Mouse (Mus musculus): Measurements from ENCODE around the gene Speer3.
"Not testable (repeated sequence)": the region's sequence is repeated elsewhere in the genome, so short reads cannot be mapped to it uniquely, and the experiment has no call there.

The Speer3 gene

GRCm38 (mm10) chr5:13791319-13791718 is at the start of gene Speer3:
Speer3 (plus strand) TSS chr5:13791619.
- no peak for DNase-seq (ENCODE audit: low read depth, low spot score)

GRCm38 (mm10) chr5:13810496-13810895 is 19.1 kb downstream of the Speer3 start:
- DNase-seq (ENCODE audit: low read depth, low spot score), result not testable (repeated sequence)

DNA sequence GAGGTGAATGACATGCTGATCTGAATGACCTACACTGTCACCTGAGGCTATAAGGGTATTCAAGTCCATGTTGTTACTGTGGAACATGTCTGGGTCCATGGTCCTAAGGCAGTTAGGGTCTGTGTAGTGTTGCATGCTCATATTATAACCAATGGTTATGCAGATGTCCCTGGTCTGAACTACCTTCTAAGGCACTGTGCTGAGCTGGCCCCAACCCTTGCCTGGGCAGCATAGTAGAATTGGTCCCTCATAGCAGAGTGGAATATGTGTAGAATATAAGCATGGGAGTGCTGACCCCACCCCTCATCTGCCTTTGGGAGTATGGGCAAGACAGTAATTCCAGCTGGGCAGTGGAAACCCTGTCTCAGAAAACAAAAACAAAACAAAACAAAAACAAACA is 33.7 kb downstream of the Speer3 start:
- no peak for DNase-seq (ENCODE audit: low read depth, low spot score)

GRCm38 (mm10) chr5:13826708-13827107 is 35.3 kb downstream of the Speer3 start:
- no peak for DNase-seq (ENCODE audit: low read depth, low spot score)

DNA sequence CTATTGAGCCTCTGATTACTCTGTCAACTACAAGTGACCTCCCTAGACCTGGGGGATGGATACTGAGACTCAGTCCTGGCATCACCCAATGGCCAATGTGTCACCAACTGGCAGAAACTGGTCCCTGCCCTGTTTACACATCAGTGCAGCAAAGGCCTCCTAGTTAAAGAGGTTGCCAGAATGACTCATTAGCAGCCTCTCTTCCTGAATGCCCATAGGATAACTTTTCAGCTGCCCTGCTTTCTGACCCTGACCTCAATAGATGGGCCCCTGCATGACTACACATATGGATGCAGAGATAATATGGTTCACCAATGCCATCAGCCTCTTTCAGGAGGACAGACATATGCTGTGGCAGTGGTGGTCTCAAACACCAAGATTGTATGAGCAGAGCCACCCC is 52.9 kb downstream of the Speer3 start:
- DNase-seq (ENCODE audit: low read depth, low spot score), result no peak

Data from brain, embryonic 18.5 days (tissue).